Mouse (Mus musculus): ENCODE measurements around the gene Gm17409. TPM values are rescaled to one million over a fixed set of nuclear protein-coding genes. Genes with fewer than 3 reads are reported as not detected.

The Gm17409 gene
- total and polyA plus RNA-seq, 3 experiments = not detected

- H3K27me3 ChIP-seq (replicated peaks) = no peaks in the 10 kb centered on the region
- H3K36me3 ChIP-seq (replicated peaks in 1 of 2; ENCODE audit: control insufficient read depth in 1 of 2, insufficient read depth in 1 of 2, low read length in 1 of 2) = no peaks in the 10 kb centered on the region
- no peak overlapping the region for H3K4me2 ChIP-seq (ENCODE audit: insufficient read depth, low read depth, poor library complexity, severe bottlenecking)
- TF ChIP-seq POLR2A (IDR thresholded peaks at IDR 0.05; ENCODE audit: low read depth, low read length) (no peak), ZMIZ1 (IDR thresholded peaks at IDR 0.05; ENCODE audit: low read depth, low read length) (no peak), ELF1 (IDR thresholded peaks at IDR 0.05; ENCODE audit: low read depth, low read length) (no peak), POLR2AphosphoS2 (IDR thresholded peaks at IDR 0.05; ENCODE audit: low read depth, low read length) (no peak), RAD21 (IDR thresholded peaks at IDR 0.05; ENCODE audit: low read depth, low read length) (no peak), SMC3 (IDR thresholded peaks at IDR 0.05; ENCODE audit: low read depth, low read length) (no peak), USF1 (IDR thresholded peaks at IDR 0.05; ENCODE audit: low read depth, low read length) (no peak), RCOR1 (conservative IDR thresholded peaks at IDR 0.05; ENCODE audit: low read depth, low read length) (no peak), ZC3H11A (IDR thresholded peaks at IDR 0.05; ENCODE audit: low read depth, low read length) (no peak), JUND (conservative IDR thresholded peaks at IDR 0.05; ENCODE audit: low read depth, low read length) (no peak), IRF4 (IDR thresholded peaks at IDR 0.05; ENCODE audit: low read depth, low read length) (no peak), CHD2 (IDR thresholded peaks at IDR 0.05; ENCODE audit: low read length) (no peak), ZKSCAN1 (IDR thresholded peaks at IDR 0.05; ENCODE audit: borderline replicate concordance, low read depth, low read length) (no peak), NELFE (IDR thresholded peaks at IDR 0.05; ENCODE audit: low read depth, low read length) (no peak)
- no peak overlapping the region for H3K9ac ChIP-seq (ENCODE audit: insufficient read depth, low read depth)
- peaks cover 0 to 3% of the 10 kb centered on the region in 2 experiments; a peak in 1 of 4 replicates for H3K4me1 ChIP-seq (ENCODE audit: control insufficient read depth in 1 of 2, insufficient read depth in 2 of 2)
- dilution Hi-C loops (cut with MboI; ENCODE audit: extremely low pct_ligation_motif_present, extremely low pct_unique_long_range_greater_than_20kb, low sequenced_read_pairs) = no loop called here
- H3K4me3 ChIP-seq (replicated peaks in 1 of 3; ENCODE audit: low read depth in 2 of 3, low read length in 2 of 3, poor library complexity in 1 of 3) = no peak overlapping the region
- H3K9me3 ChIP-seq (replicated peaks; ENCODE audit: low read length) = peaks cover 4% of the 10 kb centered on the region
- in situ Hi-C loops (cut with MboI; ENCODE audit: low pct_ligation_motif_present, low pct_unique_long_range_greater_than_20kb, low sequenced_read_pairs) = no loop called here
- DNase-seq (ENCODE audit: extremely low read depth) = no peak
- H3K27ac ChIP-seq (ENCODE audit: insufficient read depth, low read depth) = no peak overlapping the region
- no peaks in the 10 kb centered on the region for H3K79me2 ChIP-seq (replicated peaks; ENCODE audit: control insufficient read depth, extremely low read depth, insufficient read depth, poor library complexity, severe bottlenecking)
Observed at GRCm38 (mm10) chr2:58485683-58486082, 15.8 kb downstream of the Gm17409 start.

GRCm38 (mm10) chr2:58486441-58487278 lies 16.7 kb downstream of the Gm17409 start:
- dilution Hi-C loops (cut with MboI; ENCODE audit: extremely low pct_ligation_motif_present, extremely low pct_unique_long_range_greater_than_20kb, low sequenced_read_pairs) (no loop called here), in situ Hi-C loops (cut with MboI; ENCODE audit: low pct_ligation_motif_present, low pct_unique_long_range_greater_than_20kb, low sequenced_read_pairs) (no loop called here)

More at GRCm38 (mm10) chr2:58486441-58487278, 16.7 kb downstream of the Gm17409 start:
- no peak overlapping the region for H3K4me2 ChIP-seq (ENCODE audit: insufficient read depth, low read depth, poor library complexity, severe bottlenecking)
- DNase-seq (ENCODE audit: extremely low read depth) = no peak
- no peak for TF ChIP-seq BHLHE40 (IDR thresholded peaks at IDR 0.05; ENCODE audit: low read depth, low read length)
- no peak for TF ChIP-seq E2F4 (IDR thresholded peaks at IDR 0.05; ENCODE audit: insufficient replicate concordance, low read depth, low read length)
- TF ChIP-seq ZKSCAN1 (IDR thresholded peaks at IDR 0.05; ENCODE audit: borderline replicate concordance, low read depth, low read length) = no peak
- no peak for TF ChIP-seq KAT2A (IDR thresholded peaks at IDR 0.05; ENCODE audit: insufficient replicate concordance, low read length)
- TF ChIP-seq UBTF (IDR thresholded peaks at IDR 0.05; ENCODE audit: low read depth, low read length) = no peak
- TF ChIP-seq JUND (conservative IDR thresholded peaks at IDR 0.05; ENCODE audit: low read depth, low read length) = no peak
- no peak for TF ChIP-seq MEF2A (IDR thresholded peaks at IDR 0.05; ENCODE audit: borderline replicate concordance, low read depth, low read length)
- TF ChIP-seq ETS1 (conservative IDR thresholded peaks at IDR 0.05; ENCODE audit: low read depth, low read length) = no peak
- TF ChIP-seq RAD21 (IDR thresholded peaks at IDR 0.05; ENCODE audit: low read depth, low read length) = no peak
- no peak for TF ChIP-seq SIN3A (IDR thresholded peaks at IDR 0.05; ENCODE audit: low read length)
- TF ChIP-seq MYC (IDR thresholded peaks at IDR 0.05; ENCODE audit: low read depth, low read length) = no peak
- TF ChIP-seq RCOR1 (conservative IDR thresholded peaks at IDR 0.05; ENCODE audit: low read depth, low read length) = no peak
- TF ChIP-seq GABPA (IDR thresholded peaks at IDR 0.05; ENCODE audit: insufficient replicate concordance, low read depth, low read length) = no peak
- no peak for TF ChIP-seq EP300 (IDR thresholded peaks at IDR 0.05; ENCODE audit: low read length)
- TF ChIP-seq ELF1 (IDR thresholded peaks at IDR 0.05; ENCODE audit: low read depth, low read length) = no peak
- no peak for TF ChIP-seq HCFC1 (IDR thresholded peaks at IDR 0.05; ENCODE audit: low read depth, low read length)
- TF ChIP-seq JUN (IDR thresholded peaks at IDR 0.05; ENCODE audit: insufficient read depth, low read depth, low read length) = no peak
- TF ChIP-seq POLR2A (IDR thresholded peaks at IDR 0.05; ENCODE audit: low read depth, low read length) = no peak
- TF ChIP-seq NRF1 (IDR thresholded peaks at IDR 0.05; ENCODE audit: low read depth, low read length) = no peak
- H3K36me3 ChIP-seq (replicated peaks in 1 of 2; ENCODE audit: control insufficient read depth in 1 of 2, insufficient read depth in 1 of 2, low read length in 1 of 2) = no peaks in the 10 kb centered on the region
- H3K79me2 ChIP-seq (replicated peaks; ENCODE audit: control insufficient read depth, extremely low read depth, insufficient read depth, poor library complexity, severe bottlenecking) = no peaks in the 10 kb centered on the region
- H3K4me3 ChIP-seq (replicated peaks in 1 of 3; ENCODE audit: low read depth in 2 of 3, low read length in 2 of 3, poor library complexity in 1 of 3) = no peak overlapping the region
- no peaks in the 10 kb centered on the region for H3K4me1 ChIP-seq (ENCODE audit: control insufficient read depth in 1 of 2, insufficient read depth in 2 of 2)
- no peaks in the 10 kb centered on the region for H3K27me3 ChIP-seq (replicated peaks)
- H3K9ac ChIP-seq (ENCODE audit: insufficient read depth, low read depth) = no peak overlapping the region
- peaks cover 7% of the 10 kb centered on the region for H3K9me3 ChIP-seq (replicated peaks; ENCODE audit: low read length)
- H3K27ac ChIP-seq (ENCODE audit: insufficient read depth, low read depth) = no peak overlapping the region

Data from CH12.LX (cell line).